Mouse (Mus musculus) heart, adult 10 weeks (tissue): ENCODE results near the gene Sncg. TPM values are rescaled to one million over a fixed set of nuclear protein-coding genes. Genes with fewer than 3 reads are reported as not detected.

Experiments used
- polyA plus RNA-seq: library from polyadenylated mRNA; stranded (reverse); fragments of 350-450 nt; fragmentation: Illumina TruSeq; extraction: RNeasy Lipid Tissue Mini Kit (QIAGEN cat#74804); gene quantifications from one replicate; pipeline ENCODE4 v1.2.3, GENCODE M21; 2014; ENCODE audit warnings: low read depth, low replicate concordance

The Sncg gene
- polyA plus RNA-seq = 21.1 TPM

GRCm38 (mm10) chr14:34374577-34374976, at the start of gene Sncg:
Gene Sncg (minus strand): TSS chr14:34374789.

DNA sequence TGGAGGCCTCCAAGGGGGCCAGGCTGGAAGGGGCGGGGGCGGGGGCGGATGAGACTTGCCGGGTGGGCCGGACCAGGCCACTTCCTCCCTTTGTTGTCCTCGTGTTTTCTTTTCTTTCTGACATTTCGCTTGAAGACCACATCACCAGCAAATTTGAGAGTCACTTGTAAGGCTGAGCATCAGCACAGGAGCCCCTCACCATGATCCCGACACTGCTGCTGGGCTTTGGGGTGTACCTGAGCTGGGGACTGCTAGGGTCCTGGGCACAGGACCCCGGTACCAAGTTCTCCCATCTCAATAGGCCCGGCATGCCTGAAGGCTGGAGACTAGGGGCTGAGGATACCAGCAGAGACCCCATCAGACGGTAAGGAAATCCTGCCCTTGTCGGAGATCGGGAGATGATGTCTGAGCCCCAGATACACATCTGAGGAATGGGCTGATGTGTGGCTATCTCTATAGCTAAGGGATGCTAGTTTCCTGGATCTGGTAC, 871 bp upstream of the Sncg start, which contains the start of gene Mmrn2:
Mmrn2 (plus strand) TSS at position 51 of the 490 bp plus-strand sequence.

GRCm38 (mm10) chr14:34355301-34355700, 19.3 kb downstream of the Sncg start, which contains the start of gene Fam25c:
Gene Fam25c (minus strand): TSS chr14:34355433.

Other genes with a start within 250 kb of the Sncg start
- 0.39 TPM for gene Npy4r, start 222.3 kb downstream of the Sncg start, polyA plus RNA-seq
- gene Gprin2, start 173.1 kb downstream of the Sncg start, polyA plus RNA-seq = 0.05 TPM
- 0.63 TPM for gene Syt15, start 155.2 kb downstream of the Sncg start, polyA plus RNA-seq
- gene Shld2, start 64.3 kb downstream of the Sncg start, polyA plus RNA-seq = 7.2 TPM
- gene Glud1, start 64.1 kb downstream of the Sncg start, polyA plus RNA-seq = 110 TPM
- not detected for gene Fam25c, start 19.4 kb downstream of the Sncg start, polyA plus RNA-seq
- 23.2 TPM for gene Mmrn2, start 676 bp upstream of the Sncg start, polyA plus RNA-seq
- 52.6 TPM for gene Bmpr1a, start 128.6 kb upstream of the Sncg start, polyA plus RNA-seq
- gene 9230112D13Rik, start 148.0 kb upstream of the Sncg start, polyA plus RNA-seq = not detected
- 946 TPM for gene Ldb3, start 213.9 kb upstream of the Sncg start, polyA plus RNA-seq
- gene Opn4, start 225.4 kb upstream of the Sncg start, polyA plus RNA-seq = 5.7 TPM